Mouse (Mus musculus) intestine, postnatal 0 days (tissue): ENCODE data around the gene Rhoj. TPM values are rescaled to one million over a fixed set of nuclear protein-coding genes. Genes with fewer than 3 reads are reported as not detected.

ENCODE experiments used
- ATAC-seq: fragments of 200-750 bp; cut with Nextera tagmentation; 2 replicates; pipeline ENCODE4 v1.8.0; 2017; ENCODE audit warnings: mild to moderate bottlenecking, moderate TSS enrichment, moderate library complexity
- H3K27ac ChIP-seq: fragments of 300-500 bp; sonication (generic); 2 replicates; pipeline ENCODE4 v1.5.1; 2014; ENCODE audit warnings: mild to moderate bottlenecking, low read depth, low read length, moderate library complexity
- H3K27me3 ChIP-seq: fragments of 300-500 bp; sonication (generic); replicated peaks from 2 replicates; pipeline ENCODE4 v1.6.1; 2014; ENCODE audit warnings: low read length, mixed read lengths; ENCODE audit not compliant: control insufficient read depth, insufficient read depth
- H3K36me3 ChIP-seq: fragments of 300-500 bp; sonication (generic); 2 replicates; pipeline ENCODE4 v1.6.1; 2014; ENCODE audit warnings: mild to moderate bottlenecking, moderate library complexity; ENCODE audit not compliant: control insufficient read depth, insufficient read depth
- H3K4me1 ChIP-seq: fragments of 300-500 bp; sonication (generic); replicated peaks from 2 replicates; pipeline ENCODE4 v1.6.1; 2014; ENCODE audit warnings: antibody characterized with exemption, low read length, mixed read lengths; ENCODE audit not compliant: control insufficient read depth, insufficient read depth
- H3K4me2 ChIP-seq: fragments of 300-500 bp; sonication (generic); replicated peaks from 2 replicates; pipeline ENCODE4 v1.6.1; 2014; ENCODE audit warnings: low read depth, mild to moderate bottlenecking, moderate library complexity
- H3K4me3 ChIP-seq: fragments of 300-500 bp; sonication (generic); 2 replicates; pipeline ENCODE4 v1.5.1; 2014; ENCODE audit warnings: low read depth, low read length
- H3K9ac ChIP-seq: fragments of 300-500 bp; sonication (generic); 2 replicates; pipeline ENCODE4 v1.6.1; 2014; ENCODE audit warnings: mild to moderate bottlenecking, low read depth, low read length
- H3K9me3 ChIP-seq: fragments of 300-500 bp; sonication (generic); 2 replicates; pipeline ENCODE4 v1.6.1; 2016; ENCODE audit warnings: mixed run types; ENCODE audit not compliant: control insufficient read depth
- CTCF ChIP-seq: sonication (generic); IDR thresholded peaks from 2 replicates; pipeline ENCODE4 v1.5.1; 2016; ENCODE audit warnings: low read depth, mild to moderate bottlenecking, control low read depth, antibody characterized with exemption, moderate library complexity
- WGBS: fragments of 180-500 bp; shearing (Covaris S2); extraction: QIAGEN DNeasy Blood & Tissue Kit; methylation state at CpG from one replicate; pipeline ENCODE4 v1.1.7; 2014; 5-methylcytosine and 5-hydroxymethylcytosine counted together
- polyA plus RNA-seq: library from polyadenylated mRNA; unstranded; fragments of >200 nt; fragmentation: Nextera tagmentation; extraction: Ambion mirVana; gene quantifications from 2 replicates; pipeline ENCODE4 v1.2.1, GENCODE M21; 2015

The Rhoj gene
- polyA plus RNA-seq, 1 experiment from 2014 or later, result 27.9 TPM

- no peak overlapping the region for H3K4me3 ChIP-seq
- H3K9me3 ChIP-seq, result no peaks in the 10 kb centered on the region
- ATAC-seq, result no peak
- no peak for TF ChIP-seq CTCF
- 74% methylated on average over 20 of the region's 20 CpGs for WGBS
- no peak overlapping the region for H3K27ac ChIP-seq
- H3K27me3 ChIP-seq, result no peaks in the 10 kb centered on the region
- H3K36me3 ChIP-seq, result no peaks in the 10 kb centered on the region
- no peak overlapping the region for H3K9ac ChIP-seq
- H3K4me2 ChIP-seq, result no peak overlapping the region
- no peaks in the 10 kb centered on the region for H3K4me1 ChIP-seq
These were observed 86.1 kb downstream of the Rhoj start for GRCm38 (mm10) chr12:75394011-75394773.

- 53% methylated on average over 3 of the region's 3 CpGs for WGBS
- no peak overlapping the region for H3K4me3 ChIP-seq
- no peak for ATAC-seq
These were observed 88.5 kb downstream of the Rhoj start for GRCm38 (mm10) chr12:75396616-75397015.

GRCm38 (mm10) chr12:75397077-75397476 lies 89.0 kb downstream of the Rhoj start:
- WGBS, result 54% methylated on average over 7 of the region's 7 CpGs
- H3K9ac ChIP-seq, result no peak overlapping the region
- no peak overlapping the region for H3K4me3 ChIP-seq
- no peak overlapping the region for H3K4me2 ChIP-seq
- no peaks in the 10 kb centered on the region for H3K9me3 ChIP-seq
- no peak overlapping the region for H3K27ac ChIP-seq
- ATAC-seq, result no peak
- H3K36me3 ChIP-seq, result peaks cover 5% of the 10 kb centered on the region; the same call in 1 of the 2 replicates
- H3K27me3 ChIP-seq, result no peaks in the 10 kb centered on the region
- no peak for TF ChIP-seq CTCF
- H3K4me1 ChIP-seq, result no peaks in the 10 kb centered on the region

More at GRCm38 (mm10) chr12:75396616-75397015, 88.5 kb downstream of the Rhoj start:
- no peak for TF ChIP-seq CTCF
- no peak overlapping the region for H3K9ac ChIP-seq
- H3K9me3 ChIP-seq, result no peaks in the 10 kb centered on the region
- no peak overlapping the region for H3K4me2 ChIP-seq
- no peaks in the 10 kb centered on the region for H3K4me1 ChIP-seq
- no peaks in the 10 kb centered on the region for H3K27me3 ChIP-seq
- H3K27ac ChIP-seq, result no peak overlapping the region
- H3K36me3 ChIP-seq, result peaks cover 5% of the 10 kb centered on the region; the same call in 1 of the 2 replicates

- 55% methylated on average over 9 of the region's 9 CpGs for WGBS
- no peak overlapping the region for H3K4me3 ChIP-seq
- no peak overlapping the region for H3K27ac ChIP-seq
- H3K36me3 ChIP-seq, result no peaks in the 10 kb centered on the region
- no peaks in the 10 kb centered on the region for H3K27me3 ChIP-seq
- H3K4me1 ChIP-seq, result no peaks in the 10 kb centered on the region
- H3K4me2 ChIP-seq, result no peak overlapping the region
- no peak for TF ChIP-seq CTCF
- no peak overlapping the region for H3K9ac ChIP-seq
- no peak for ATAC-seq
- H3K9me3 ChIP-seq, result no peaks in the 10 kb centered on the region
These were observed 104.8 kb downstream of the Rhoj start for GRCm38 (mm10) chr12:75412964-75413363.

- H3K27ac ChIP-seq, result no peak overlapping the region
- WGBS, result 76% methylated on average over 6 of the region's 6 CpGs
- ATAC-seq, result no peak
- H3K9me3 ChIP-seq, result no peaks in the 10 kb centered on the region
- no peaks in the 10 kb centered on the region for H3K27me3 ChIP-seq
- H3K4me3 ChIP-seq, result no peak overlapping the region
- no peak for TF ChIP-seq CTCF
- no peaks in the 10 kb centered on the region for H3K36me3 ChIP-seq
- H3K9ac ChIP-seq, result no peak overlapping the region
- H3K4me2 ChIP-seq, result no peak overlapping the region
- no peaks in the 10 kb centered on the region for H3K4me1 ChIP-seq
These were observed 106.9 kb downstream of the Rhoj start for GRCm38 (mm10) chr12:75414991-75415390.

GRCm38 (mm10) chr12:75416681-75417080 lies 108.6 kb downstream of the Rhoj start, which contains the start of gene Gphb5:
Gene Gphb5 (minus strand): TSS chr12:75416781.
- Histone ChIP-seq H3K27ac (no peak within 1 kb of the TSS), H3K27me3 (no peaks in the 10 kb centered on the region), H3K4me1 (no peaks in the 10 kb centered on the region), H3K4me3 (no peak within 1 kb of the TSS), H3K9ac (no peak within 1 kb of the TSS), H3K4me2 (no peak within 1 kb of the TSS), H3K9me3 (no peaks in the 10 kb centered on the region), H3K36me3 (no peaks in the 10 kb centered on the region)
- no peak for TF ChIP-seq CTCF
- no peak for ATAC-seq
- 88% methylated on average over 4 of the region's 4 CpGs for WGBS
